Mouse (Mus musculus) liver, embryonic 16.5 days (tissue): Measurements from ENCODE around the gene Ltbp2. TPM values are rescaled to one million over a fixed set of nuclear protein-coding genes. Genes with fewer than 3 reads are reported as not detected.
A peak's percentile ranks its signal among the peaks of the same experiment; 100 is the strongest.

Experiments
- ATAC-seq: fragments of 200-750 bp; cut with Nextera tagmentation; 2 replicates; pipeline ENCODE4 v1.8.0; 2017; ENCODE audit warnings: low read depth, mild to moderate bottlenecking, moderate number of reproducible peaks, moderate library complexity
- H3K27ac ChIP-seq: fragments of 300-500 bp; sonication (generic); 2 replicates; pipeline ENCODE4 v1.5.1; 2014; ENCODE audit warnings: mild to moderate bottlenecking, low read length
- H3K27me3 ChIP-seq: fragments of 300-500 bp; sonication (generic); 2 replicates; pipeline ENCODE4 v1.6.1; 2014; ENCODE audit warnings: low read depth, low read length, mixed read lengths; ENCODE audit not compliant: control insufficient read depth, insufficient read depth
- H3K36me3 ChIP-seq: fragments of 300-500 bp; sonication (generic); 2 replicates; pipeline ENCODE4 v1.6.1; 2014; ENCODE audit warnings: mild to moderate bottlenecking; ENCODE audit not compliant: control insufficient read depth, insufficient read depth
- H3K4me1 ChIP-seq: fragments of 300-500 bp; sonication (generic); 2 replicates; pipeline ENCODE4 v1.6.1; 2014; ENCODE audit warnings: low read depth, low read length, mixed read lengths; ENCODE audit not compliant: control insufficient read depth
- H3K4me2 ChIP-seq: fragments of 300-500 bp; sonication (generic); 2 replicates; pipeline ENCODE4 v1.6.1; 2014; ENCODE audit warnings: low read depth, low read length, mixed read lengths
- H3K4me3 ChIP-seq: fragments of 300-500 bp; sonication (generic); 2 replicates; pipeline ENCODE4 v1.5.1; 2014; ENCODE audit warnings: low read depth, mild to moderate bottlenecking, low read length
- H3K9ac ChIP-seq: fragments of 300-500 bp; sonication (generic); 2 replicates; pipeline ENCODE4 v1.6.1; 2014; ENCODE audit warnings: low read depth, low read length
- H3K9me3 ChIP-seq: fragments of 300-500 bp; sonication (generic); replicated peaks from 2 replicates; pipeline ENCODE4 v1.6.1; 2016; ENCODE audit warnings: low read length; ENCODE audit not compliant: control insufficient read depth
- WGBS: fragments of 180-500 bp; shearing (Covaris S2); extraction: QIAGEN DNeasy Blood & Tissue Kit; methylation state at CpG from one replicate; pipeline ENCODE4 v1.1.7; 2014; ENCODE audit not compliant: insufficient replicate concordance; 5-methylcytosine and 5-hydroxymethylcytosine counted together
- polyA plus RNA-seq: library from polyadenylated mRNA; unstranded; fragments of >200 nt; fragmentation: Nextera tagmentation; extraction: Ambion mirVana; gene quantifications from 2 replicates; pipeline ENCODE4 v1.2.1, GENCODE M21; 2015

Gene Ltbp2
- polyA plus RNA-seq, 1 experiment from 2014 or later: 0.35 TPM

DNA sequence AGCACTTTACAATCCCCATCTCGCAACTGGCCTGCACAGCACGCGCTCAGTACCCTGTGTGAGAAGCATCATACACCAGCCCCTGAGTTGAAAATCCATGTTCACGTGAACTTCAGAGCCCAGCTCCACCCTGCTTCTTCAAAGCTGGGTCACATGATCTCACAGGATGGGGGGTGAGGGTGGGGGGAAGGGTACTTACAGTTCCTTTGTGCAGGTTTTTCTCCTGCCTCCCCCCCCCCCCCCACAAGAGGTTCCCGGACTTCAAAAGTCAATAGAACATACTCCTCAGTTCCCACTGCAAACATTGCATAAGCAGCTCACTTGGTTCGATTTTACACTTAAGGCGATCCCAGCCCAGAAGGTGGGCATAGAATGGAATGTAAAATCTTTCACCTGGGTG is 106.7 kb downstream of the Ltbp2 start:
- H3K4me2 ChIP-seq: no peak overlapping the region
- no peak overlapping the region for H3K27ac ChIP-seq
- H3K27me3 ChIP-seq: no peaks in the 10 kb centered on the region
- peaks cover 36% of the 10 kb centered on the region for H3K4me1 ChIP-seq
- 75% methylated on average over 7 of the region's 7 CpGs for WGBS
- ATAC-seq: no peak
- H3K9me3 ChIP-seq: no peaks in the 10 kb centered on the region
- H3K4me3 ChIP-seq: no peak overlapping the region
- H3K36me3 ChIP-seq: no peaks in the 10 kb centered on the region
- H3K9ac ChIP-seq: no peak overlapping the region

DNA sequence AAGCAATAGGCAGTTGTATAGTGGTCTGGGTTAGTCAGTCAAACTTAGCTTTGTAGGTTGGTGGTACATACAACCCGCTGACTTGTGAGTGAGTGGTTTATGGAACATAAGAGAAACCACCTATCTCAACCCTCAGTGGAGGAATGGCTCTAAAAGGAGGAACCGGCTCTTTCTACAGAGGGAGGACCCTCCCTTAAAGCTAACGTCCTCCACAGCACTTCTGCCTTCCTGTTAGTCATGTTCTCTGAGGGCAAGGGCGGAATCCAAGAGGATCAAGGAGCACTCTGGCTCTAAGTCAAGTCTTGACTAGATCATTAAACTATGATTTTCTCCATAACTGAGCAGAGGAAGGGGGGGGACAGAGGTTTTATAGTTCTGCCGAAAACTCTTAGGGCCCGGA is 108.8 kb downstream of the Ltbp2 start:
- no peaks in the 10 kb centered on the region for H3K9me3 ChIP-seq
- 61% methylated on average over 6 of the region's 6 CpGs for WGBS
- H3K27me3 ChIP-seq: no peaks in the 10 kb centered on the region
- H3K4me2 ChIP-seq: no peak overlapping the region
- H3K27ac ChIP-seq: no peak overlapping the region
- no peak overlapping the region for H3K4me3 ChIP-seq
- peaks cover 4% of the 10 kb centered on the region; the same call in 1 of the 2 replicates for H3K36me3 ChIP-seq
- ATAC-seq: no peak
- peaks cover 27% of the 10 kb centered on the region for H3K4me1 ChIP-seq
- no peak overlapping the region for H3K9ac ChIP-seq

DNA sequence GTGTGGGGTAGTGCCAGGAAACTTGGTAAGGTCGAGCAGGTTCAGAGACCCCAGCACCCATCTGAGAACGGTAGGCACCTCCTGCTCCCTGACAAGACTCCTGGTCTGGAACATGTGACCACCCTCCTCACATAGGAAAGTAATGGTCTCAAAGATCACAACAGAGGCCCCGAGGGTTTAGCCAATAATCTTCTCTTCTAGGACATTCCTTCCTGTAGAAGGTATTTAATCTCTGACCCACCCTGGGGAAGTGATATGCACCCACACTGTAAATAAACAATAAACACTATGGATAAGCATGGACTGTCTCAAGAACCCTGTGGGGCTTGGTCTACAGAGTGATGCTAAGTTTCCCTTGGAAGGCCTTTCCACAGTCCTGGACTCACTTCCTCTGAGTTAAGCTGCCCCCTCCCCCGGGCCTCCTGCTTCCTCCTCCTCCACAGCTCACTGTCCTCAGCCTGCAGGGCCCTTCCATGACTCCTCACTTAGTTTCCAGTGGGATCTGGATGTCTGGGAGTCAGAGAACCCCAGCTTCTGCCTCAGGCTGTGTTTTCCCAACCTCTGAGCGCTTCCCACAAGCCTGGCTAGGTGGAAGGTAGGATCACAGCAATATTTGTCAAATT is 110.1 kb downstream of the Ltbp2 start:
- Histone ChIP-seq H3K27ac (no peak overlapping the region), H3K9ac (no peak overlapping the region), H3K9me3 (no peaks in the 10 kb centered on the region), H3K4me3 (no peak overlapping the region), H3K4me2 (no peak overlapping the region), H3K36me3 (peaks cover 4% of the 10 kb centered on the region; the same call in 1 of the 2 replicates), H3K4me1 (peaks cover 19% of the 10 kb centered on the region), H3K27me3 (no peaks in the 10 kb centered on the region)
- ATAC-seq: no peak
- WGBS: 57% methylated on average over 5 of the region's 5 CpGs

DNA sequence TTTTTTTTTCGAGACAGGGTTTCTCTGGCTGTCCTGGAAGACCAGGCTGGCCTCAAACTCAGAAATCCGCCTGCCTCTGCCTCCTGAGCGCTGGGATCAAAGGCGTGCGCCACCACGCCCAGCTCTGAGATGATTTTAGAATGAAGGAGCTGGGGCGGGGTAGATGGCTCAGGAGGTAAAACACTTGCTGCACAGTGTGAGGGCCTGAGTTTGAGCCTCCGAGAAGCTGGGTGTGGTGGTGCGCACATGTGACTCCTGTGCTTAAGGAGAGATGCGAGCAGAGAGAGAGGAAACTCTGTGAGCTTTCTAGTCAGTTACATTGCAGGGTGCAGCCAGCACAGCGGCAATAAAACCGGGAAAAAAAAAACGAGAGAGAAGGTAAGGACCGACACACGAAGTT is 110.8 kb downstream of the Ltbp2 start:
- Histone ChIP-seq H3K4me2 (no peak overlapping the region), H3K27me3 (no peaks in the 10 kb centered on the region), H3K9me3 (no peaks in the 10 kb centered on the region), H3K4me3 (no peak overlapping the region), H3K36me3 (peaks cover 4% of the 10 kb centered on the region; the same call in 1 of the 2 replicates), H3K27ac (no peak overlapping the region), H3K9ac (no peak overlapping the region), H3K4me1 (peaks cover 12% of the 10 kb centered on the region)
- ATAC-seq: no peak
- WGBS: 77% methylated on average over 15 of the region's 15 CpGs

DNA sequence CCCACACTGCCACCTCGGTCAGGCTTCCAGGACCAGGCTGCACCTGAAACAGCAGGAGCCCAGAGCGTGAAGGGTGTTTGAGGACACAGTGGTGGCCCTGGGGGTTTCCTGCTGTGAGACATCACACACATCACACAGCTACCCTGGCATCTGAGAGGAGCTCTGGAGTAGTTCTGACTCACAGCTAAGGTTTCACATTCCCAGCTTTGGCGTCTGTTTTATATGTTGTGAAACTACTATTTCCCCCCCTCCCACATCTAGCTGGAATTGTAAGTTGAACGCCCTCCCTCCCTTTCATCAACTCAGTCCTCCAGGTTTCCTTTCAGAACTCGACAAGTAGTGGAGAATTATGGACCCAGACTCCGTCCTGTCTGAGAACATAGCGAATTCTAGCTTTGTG is 111.6 kb downstream of the Ltbp2 start:
- Histone ChIP-seq H3K9me3 (no peaks in the 10 kb centered on the region), H3K27ac (no peak overlapping the region), H3K4me1 (peaks cover 7% of the 10 kb centered on the region), H3K4me2 (no peak overlapping the region), H3K27me3 (no peaks in the 10 kb centered on the region), H3K9ac (no peak overlapping the region), H3K4me3 (no peak overlapping the region), H3K36me3 (peaks cover 7% of the 10 kb centered on the region; the same call in 1 of the 2 replicates)
- no peak for ATAC-seq
- 82% methylated on average over 7 of the region's 7 CpGs for WGBS

DNA sequence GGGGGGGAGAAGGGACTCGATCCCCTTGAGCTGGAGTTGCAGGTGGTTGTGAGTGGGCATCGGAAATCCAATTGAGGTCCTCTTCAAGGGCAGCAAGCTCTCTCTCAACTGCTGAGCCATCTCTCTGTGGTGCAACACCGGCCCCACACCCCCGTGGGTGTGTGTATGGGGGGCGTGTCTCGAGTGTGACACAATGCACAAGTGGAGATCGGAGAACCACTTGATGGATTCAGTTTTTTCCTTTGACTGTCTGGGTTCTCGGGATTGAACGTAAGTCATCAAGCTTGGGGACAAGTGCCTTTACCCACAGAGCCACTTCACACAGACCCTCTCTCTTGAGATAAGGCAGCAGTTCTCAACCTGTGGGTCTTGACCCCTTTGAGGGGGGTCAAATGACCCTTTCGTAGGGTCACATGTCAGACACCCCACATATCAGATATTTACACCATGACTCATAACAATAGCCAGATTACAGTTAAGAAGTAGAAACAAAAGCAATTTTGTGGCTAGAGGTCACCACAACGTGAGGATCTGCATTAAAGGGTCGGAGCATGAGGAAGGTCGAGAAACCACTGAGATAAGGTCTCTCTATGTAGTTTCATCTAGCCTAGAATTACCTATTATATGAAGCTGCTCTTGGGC is 112.6 kb downstream of the Ltbp2 start:
- WGBS: 67% methylated on average over 13 of the region's 13 CpGs
- H3K4me2 ChIP-seq: no peak overlapping the region
- peaks cover 10% of the 10 kb centered on the region for H3K36me3 ChIP-seq
- H3K9me3 ChIP-seq: no peaks in the 10 kb centered on the region
- H3K4me1 ChIP-seq: peaks cover 2% of the 10 kb centered on the region
- ATAC-seq: no peak
- H3K27me3 ChIP-seq: no peaks in the 10 kb centered on the region
- no peak overlapping the region for H3K4me3 ChIP-seq
- no peak overlapping the region for H3K9ac ChIP-seq
- no peak overlapping the region for H3K27ac ChIP-seq

DNA sequence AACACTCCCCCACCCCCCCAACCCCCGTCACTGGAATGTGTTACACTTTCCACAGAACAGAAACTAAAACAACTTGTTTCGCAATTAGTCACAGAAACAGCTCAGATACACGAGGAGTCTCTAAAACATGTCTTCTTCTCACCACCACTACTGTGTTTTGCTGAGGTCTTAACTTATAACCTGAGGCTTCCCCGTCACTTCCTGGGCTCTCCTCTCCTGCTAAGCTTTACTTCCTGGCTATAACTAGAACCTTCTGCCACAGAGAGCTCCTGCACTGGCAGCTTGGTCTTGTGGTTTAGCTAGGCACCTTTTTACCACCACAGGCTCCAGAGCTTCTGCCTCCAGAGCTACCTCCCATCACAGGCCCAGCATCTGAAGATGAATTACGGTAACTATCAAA is 113.8 kb downstream of the Ltbp2 start:
- Histone ChIP-seq H3K9ac (no peak overlapping the region), H3K9me3 (no peaks in the 10 kb centered on the region), H3K4me2 (no peak overlapping the region), H3K4me1 (peaks cover 2% of the 10 kb centered on the region), H3K36me3 (peaks cover 10% of the 10 kb centered on the region), H3K4me3 (no peak overlapping the region), H3K27ac (peak overlapping the region; percentile 21), H3K27me3 (no peaks in the 10 kb centered on the region)
- no peak for ATAC-seq
- WGBS: 64% methylated on average over 5 of the region's 5 CpGs

DNA sequence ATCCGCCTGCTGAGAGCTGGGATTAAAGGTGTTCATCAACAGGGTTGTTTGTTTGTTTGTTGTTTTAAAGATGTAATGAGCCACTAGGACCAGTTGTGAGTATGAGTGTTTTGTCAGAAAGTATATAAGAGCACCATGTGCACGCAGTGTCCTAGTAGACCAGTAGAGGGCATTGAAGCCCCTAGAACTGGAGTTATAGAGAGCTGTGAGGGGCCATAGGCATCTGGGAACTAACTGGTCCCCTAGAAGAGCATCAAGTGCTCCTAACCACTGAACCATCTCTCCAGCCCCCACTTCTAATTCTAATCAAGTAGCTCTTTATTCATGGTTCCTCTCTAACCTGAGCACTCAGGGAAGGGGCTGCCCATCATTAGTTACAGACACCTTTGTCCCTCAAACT is 117.3 kb downstream of the Ltbp2 start:
- H3K9me3 ChIP-seq: no peaks in the 10 kb centered on the region
- no peak overlapping the region for H3K4me3 ChIP-seq
- no peak overlapping the region for H3K9ac ChIP-seq
- H3K4me1 ChIP-seq: no peaks in the 10 kb centered on the region; the same call in none of the 2 replicates
- H3K36me3 ChIP-seq: peaks cover 8% of the 10 kb centered on the region
- 53% methylated on average over 2 of the region's 2 CpGs for WGBS
- H3K27me3 ChIP-seq: no peaks in the 10 kb centered on the region
- no peak overlapping the region for H3K4me2 ChIP-seq
- H3K27ac ChIP-seq: no peak overlapping the region
- no peak for ATAC-seq

DNA sequence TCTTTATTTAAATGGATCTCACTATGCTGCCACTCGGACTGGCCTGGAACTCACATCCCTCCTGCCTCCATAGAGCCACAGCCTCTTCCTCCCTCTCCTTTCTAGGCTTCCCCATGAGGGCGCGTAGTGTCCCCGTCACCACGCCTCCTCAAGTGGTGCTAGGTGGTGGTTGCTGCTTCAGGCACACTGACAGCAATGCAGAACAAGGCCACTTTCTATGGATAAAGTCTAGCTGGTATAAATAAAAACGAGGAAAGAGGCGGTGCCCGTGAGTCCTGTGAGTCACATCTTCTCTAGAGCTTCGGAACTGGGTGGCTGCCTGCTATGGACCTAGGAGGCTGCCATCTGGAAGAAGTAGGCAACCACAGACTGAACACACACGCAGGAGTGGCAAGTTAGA is 120.3 kb downstream of the Ltbp2 start:
- no peak overlapping the region for H3K4me3 ChIP-seq
- no peak overlapping the region for H3K9ac ChIP-seq
- H3K4me2 ChIP-seq: no peak overlapping the region
- peaks cover 7% of the 10 kb centered on the region for H3K36me3 ChIP-seq
- no peak overlapping the region for H3K27ac ChIP-seq
- ATAC-seq: no peak
- H3K4me1 ChIP-seq: no peaks in the 10 kb centered on the region; the same call in 1 of the 2 replicates
- WGBS: 83% methylated on average over 10 of the region's 10 CpGs
- H3K9me3 ChIP-seq: no peaks in the 10 kb centered on the region
- H3K27me3 ChIP-seq: no peaks in the 10 kb centered on the region
